In the genomic region with DNA sequence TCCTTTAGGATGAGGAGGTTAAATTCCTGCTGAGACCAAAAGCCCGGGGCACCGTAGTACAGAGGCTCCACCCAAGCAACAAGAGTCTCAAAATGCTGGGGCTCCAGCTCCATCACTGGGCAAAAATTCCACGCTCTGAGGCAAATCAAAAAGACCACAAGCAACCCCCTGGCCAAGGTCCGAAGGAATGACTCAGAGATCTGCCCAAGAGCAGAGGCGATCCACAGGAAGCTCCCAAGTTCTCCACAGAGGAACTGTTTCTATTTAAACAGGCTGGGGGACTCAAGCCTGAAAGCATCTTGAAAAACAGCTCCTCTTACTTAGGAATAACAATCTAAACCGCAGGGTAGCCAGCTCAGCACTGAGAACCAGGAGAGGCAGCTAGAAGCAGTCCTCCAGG, we compare ENCODE assay signal across 10 mouse cellular contexts. TPM values are rescaled to one million over a fixed set of nuclear protein-coding genes. Genes with fewer than 3 reads are reported as not detected.
DNase-seq lines count a peak whose midpoint lies in the region; ATAC-seq lines count a peak whose summit lies in the region.
"Had no signal": no experiment of that assay in that cellular context is flagged by ENCODE, and none has a peak within 500 bp of the region (broad histone marks: within the 10 kb centered on the region; RNA-seq: fewer than 3 reads in every experiment).

No protein-coding gene starts in this region.

- no peaks in the 10 kb centered on the region for H3K9me3 ChIP-seq in embryonic facial prominence, embryonic 15.5 days (replicated peaks)
- H3K9me3 ChIP-seq in forebrain, embryonic 16.5 days (ENCODE audit: control insufficient read depth, low read length) = no peaks in the 10 kb centered on the region

- H3K4me2 ChIP-seq in embryonic facial prominence, embryonic 15.5 days (replicated peaks) = peak overlapping the region; percentile 32
- H3K4me2 ChIP-seq in forebrain, embryonic 16.5 days (ENCODE audit: low read length) = no peak overlapping the region

- peaks cover 16% of the 10 kb centered on the region for H3K4me1 ChIP-seq in embryonic facial prominence, embryonic 15.5 days
- H3K4me1 ChIP-seq in forebrain, embryonic 16.5 days (replicated peaks; ENCODE audit: control insufficient read depth, insufficient read depth, low read length) = no peaks in the 10 kb centered on the region

- peak overlapping the region; percentile 82 for H3K27ac ChIP-seq in embryonic facial prominence, embryonic 15.5 days (replicated peaks)
- no peak overlapping the region for H3K27ac ChIP-seq in forebrain, embryonic 16.5 days (ENCODE audit: low read length)

- no peak overlapping the region for H3K4me3 ChIP-seq in embryonic facial prominence, embryonic 15.5 days (replicated peaks)
- H3K4me3 ChIP-seq in forebrain, embryonic 16.5 days (replicated peaks; ENCODE audit: low read length) = no peak overlapping the region

- peak; percentile 80 for ATAC-seq in embryonic facial prominence, embryonic 15.5 days (ENCODE audit: insufficient number of reproducible peaks, low FRiP score, low TSS enrichment, low read depth)
- ATAC-seq in CD4-positive, CD25-positive, alpha-beta regulatory T cell, adult 4 months = no peak
- ATAC-seq in forebrain, embryonic 16.5 days = no peak

- intact Hi-C loops in heart, postnatal 36 days (cut with DNase I) = no loop called here

- WGBS in embryonic facial prominence, embryonic 15.5 days = 14% methylated on average over 6 of the region's 6 CpGs
- WGBS in forebrain, embryonic 16.5 days = 34% methylated on average over 6 of the region's 6 CpGs

- H3K36me3 ChIP-seq in embryonic facial prominence, embryonic 15.5 days = no peaks in the 10 kb centered on the region
- H3K36me3 ChIP-seq in forebrain, embryonic 16.5 days (ENCODE audit: control insufficient read depth, insufficient read depth) = no peaks in the 10 kb centered on the region

- no peak overlapping the region for H3K9ac ChIP-seq in embryonic facial prominence, embryonic 15.5 days
- H3K9ac ChIP-seq in forebrain, embryonic 16.5 days (replicated peaks; ENCODE audit: low read depth, low read length) = no peak overlapping the region

- DNase-seq in embryo, embryonic 11 days = peak; percentile 9
- no peak for DNase-seq in embryo, embryonic 10 days (ENCODE audit: low spot score)
- peak; percentile 99 for DNase-seq in 3T3-L1 (ENCODE audit: low read depth, low spot score)
- peak; percentile 32 to 37 for DNase-seq in heart, postnatal 36 days
- no peak for DNase-seq in right cerebral cortex, postnatal 25 days
- DNase-seq: cerebellum, adult 9-11 months; kidney, adult 8-10 months had no signal

- no peaks in the 10 kb centered on the region for H3K27me3 ChIP-seq in embryonic facial prominence, embryonic 15.5 days
- no peaks in the 10 kb centered on the region for H3K27me3 ChIP-seq in forebrain, embryonic 16.5 days (replicated peaks; ENCODE audit: control insufficient read depth, insufficient read depth, low read length)

RNA-seq across cellular contexts. Expression of a gene that starts 53.3 kb away (rescaled TPM):
- 30.1 and 33.6 TPM in 2 replicates for polyA plus RNA-seq in embryonic facial prominence, embryonic 15.5 days (2015; fragmentation: Nextera tagmentation; extraction: Ambion mirVana)
- 10 to 100 TPM in 1 of 2 experiments, 1 to 10 TPM in 1; 8.0 to 11.1 TPM for total RNA-seq in heart, postnatal 36 days (2021)
- polyA plus RNA-seq in CD4-positive, CD25-positive, alpha-beta regulatory T cell, adult 4 months (2017; shearing (Covaris generic)) = 10 to 100 TPM; 41.0 to 78.2 TPM
- 22.0 and 28.3 TPM in 2 replicates for polyA plus RNA-seq in forebrain, embryonic 16.5 days (2015; fragmentation: Nextera tagmentation; extraction: Ambion mirVana)

Comparison
In these comparisons a context has a peak if more than half of its experiments do, and no peak if none do; other contexts are left out.
1. DNase-seq: peak in embryo, embryonic 11 days (single experiment), 3T3-L1 (single experiment) and heart, postnatal 36 days (2 of 2); none in embryo, embryonic 10 days (single experiment) and right cerebral cortex, postnatal 25 days (single experiment).